Mouse (Mus musculus): ENCODE results near the gene Armc9. TPM values are rescaled to one million over a fixed set of nuclear protein-coding genes. Genes with fewer than 3 reads are reported as not detected.

Gene Armc9
- polyA plus RNA-seq, 1 experiment from 2014 or later: 38.7 TPM

- no peak for DNase-seq (ENCODE audit: extremely low spot score, low spot score)
- no peaks in the 10 kb centered on the region for H3K9me3 ChIP-seq
- 0 out of 2 replicates have a peak, but pooled peaks cover 2% of the 10 kb centered on the region for H3K36me3 ChIP-seq (replicated peaks)
- 93% methylated on average over 9 of the region's 9 CpGs for WGBS
- no peak overlapping the region for H3K4me3 ChIP-seq
- H3K4me1 ChIP-seq: no peaks in the 10 kb centered on the region
- H3K27me3 ChIP-seq (ENCODE audit: poor library complexity, severe bottlenecking): no peaks in the 10 kb centered on the region
- no peak overlapping the region for H3K27ac ChIP-seq
Observed at GRCm38 (mm10) chr1:86148161-86148560, 6.4 kb upstream of the Armc9 start.

GRCm38 (mm10) chr1:86150929-86151328 lies 3.7 kb upstream of the Armc9 start:
- no peak overlapping the region for H3K27ac ChIP-seq
- peaks cover 17% of the 10 kb centered on the region for H3K4me1 ChIP-seq
- no peak overlapping the region for H3K4me3 ChIP-seq
- no peaks in the 10 kb centered on the region for H3K36me3 ChIP-seq (replicated peaks)
- no peaks in the 10 kb centered on the region for H3K27me3 ChIP-seq (ENCODE audit: poor library complexity, severe bottlenecking)
- no peaks in the 10 kb centered on the region for H3K9me3 ChIP-seq
- no peak for DNase-seq (ENCODE audit: extremely low spot score, low spot score)
- 87% methylated on average over 6 of the region's 6 CpGs for WGBS

DNA sequence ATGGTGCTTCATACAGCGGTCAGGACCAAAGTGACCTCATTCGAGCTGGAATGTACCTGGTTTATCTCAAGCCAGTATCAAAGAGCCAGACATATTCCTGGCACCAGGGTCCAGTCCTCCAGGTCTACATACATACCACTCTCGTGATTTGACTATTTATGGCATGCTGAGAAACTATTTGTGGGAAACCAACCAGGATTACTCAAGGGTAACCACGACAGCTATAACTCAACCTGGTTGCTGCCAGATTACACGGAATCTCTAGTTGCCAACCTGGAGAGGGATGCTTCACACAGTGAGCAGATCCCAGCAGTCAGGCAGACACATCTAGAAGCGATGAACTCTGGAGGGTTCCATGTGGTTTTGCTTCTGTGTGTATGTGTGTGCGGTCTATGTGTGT lies 3.2 kb upstream of the Armc9 start:
- Histone ChIP-seq H3K36me3 (replicated peaks) (no peaks in the 10 kb centered on the region), H3K4me3 (no peak overlapping the region), H3K27ac (no peak overlapping the region), H3K4me1 (peaks cover 22% of the 10 kb centered on the region), H3K27me3 (ENCODE audit: poor library complexity, severe bottlenecking) (no peaks in the 10 kb centered on the region), H3K9me3 (no peaks in the 10 kb centered on the region)
- WGBS: 87% methylated on average over 7 of the region's 7 CpGs
- DNase-seq (ENCODE audit: extremely low spot score, low spot score): no peak

- no peaks in the 10 kb centered on the region for H3K9me3 ChIP-seq
- no peak overlapping the region for H3K4me3 ChIP-seq
- H3K27ac ChIP-seq: no peak overlapping the region
- peaks cover 22% of the 10 kb centered on the region for H3K4me1 ChIP-seq
- no peak for DNase-seq (ENCODE audit: extremely low spot score, low spot score)
- 74% methylated on average over 1 of the region's 1 CpGs for WGBS
- peaks cover 6% of the 10 kb centered on the region for H3K36me3 ChIP-seq (replicated peaks)
- no peaks in the 10 kb centered on the region for H3K27me3 ChIP-seq (ENCODE audit: poor library complexity, severe bottlenecking)
Observed at GRCm38 (mm10) chr1:86152618-86153017, 2.0 kb upstream of the Armc9 start.

- no peak for DNase-seq (ENCODE audit: extremely low spot score, low spot score)
- Histone ChIP-seq H3K4me1 (peaks cover 22% of the 10 kb centered on the region), H3K27ac (peak overlapping the region; percentile 85), H3K4me3 (peak overlapping the region; percentile 88), H3K36me3 (replicated peaks) (peaks cover 17% of the 10 kb centered on the region), H3K9me3 (no peaks in the 10 kb centered on the region), H3K27me3 (ENCODE audit: poor library complexity, severe bottlenecking) (no peaks in the 10 kb centered on the region)
- WGBS: 2% methylated on average over 18 of the region's 18 CpGs
Observed at GRCm38 (mm10) chr1:86154824-86155164, 214 bp downstream of the Armc9 start.

GRCm38 (mm10) chr1:86156075-86156474 lies 1.5 kb downstream of the Armc9 start:
- Histone ChIP-seq H3K4me1 (peaks cover 22% of the 10 kb centered on the region), H3K4me3 (0 out of 2 replicates have a peak overlapping the region, but pooled peaks have one; percentile 88), H3K27ac (no peak overlapping the region), H3K27me3 (ENCODE audit: poor library complexity, severe bottlenecking) (no peaks in the 10 kb centered on the region), H3K36me3 (replicated peaks) (peaks cover 30% of the 10 kb centered on the region), H3K9me3 (no peaks in the 10 kb centered on the region)
- no peak for DNase-seq (ENCODE audit: extremely low spot score, low spot score)
- WGBS: 88% methylated on average over 3 of the region's 3 CpGs

DNA sequence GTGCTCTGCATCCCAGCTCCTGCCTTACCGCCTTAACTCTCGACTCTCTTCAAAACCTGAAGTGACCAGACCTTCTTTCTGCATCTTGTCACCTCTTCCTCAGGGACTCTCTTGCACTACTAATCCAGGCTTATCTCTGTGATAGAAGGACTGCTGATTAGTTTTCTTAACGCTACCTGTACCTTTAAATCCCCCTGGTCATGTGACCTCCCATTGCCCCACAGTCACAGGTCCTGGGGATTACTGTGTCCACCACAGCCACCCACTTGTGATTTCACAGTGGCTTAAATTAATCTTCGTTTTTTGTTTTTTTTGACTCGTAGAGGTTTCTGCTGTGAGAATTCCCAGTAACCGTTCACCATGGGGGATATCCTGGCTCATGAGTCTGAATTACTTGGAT lies 2.0 kb downstream of the Armc9 start:
- whole genome bisulfite sequencing: 87% methylated on average over 6 of the region's 6 CpGs
- Histone ChIP-seq H3K36me3 (replicated peaks) (peaks cover 35% of the 10 kb centered on the region), H3K9me3 (no peaks in the 10 kb centered on the region), H3K27me3 (ENCODE audit: poor library complexity, severe bottlenecking) (no peaks in the 10 kb centered on the region), H3K4me3 (no peak overlapping the region), H3K4me1 (peaks cover 22% of the 10 kb centered on the region), H3K27ac (no peak overlapping the region)
- no peak for DNase-seq (ENCODE audit: extremely low spot score, low spot score)

DNA sequence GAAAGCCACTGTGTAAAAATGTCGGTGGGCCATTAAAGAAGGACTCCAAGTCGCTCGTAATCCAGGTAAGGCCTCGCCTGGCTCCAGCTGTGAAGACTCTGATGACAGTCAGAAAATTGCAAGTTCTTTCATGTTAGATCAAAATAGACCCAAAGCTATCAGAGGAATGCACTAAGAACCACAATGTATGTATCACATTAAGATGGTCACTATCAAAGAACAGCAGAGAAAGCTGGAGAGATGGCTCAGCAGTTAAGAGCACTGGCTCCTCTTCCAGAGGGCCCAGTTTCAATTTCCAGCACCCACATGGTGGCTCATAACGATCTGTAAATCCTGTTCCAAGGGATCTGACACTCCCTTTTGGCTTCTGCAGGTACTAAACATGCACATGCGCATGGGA lies 5.5 kb downstream of the Armc9 start:
- Histone ChIP-seq H3K9me3 (no peaks in the 10 kb centered on the region), H3K36me3 (replicated peaks) (peaks cover 67% of the 10 kb centered on the region), H3K4me1 (peaks cover 14% of the 10 kb centered on the region), H3K27ac (no peak overlapping the region), H3K27me3 (ENCODE audit: poor library complexity, severe bottlenecking) (no peaks in the 10 kb centered on the region), H3K4me3 (no peak overlapping the region)
- DNase-seq (ENCODE audit: extremely low spot score, low spot score): no peak
- WGBS: 93% methylated on average over 6 of the region's 6 CpGs

DNA sequence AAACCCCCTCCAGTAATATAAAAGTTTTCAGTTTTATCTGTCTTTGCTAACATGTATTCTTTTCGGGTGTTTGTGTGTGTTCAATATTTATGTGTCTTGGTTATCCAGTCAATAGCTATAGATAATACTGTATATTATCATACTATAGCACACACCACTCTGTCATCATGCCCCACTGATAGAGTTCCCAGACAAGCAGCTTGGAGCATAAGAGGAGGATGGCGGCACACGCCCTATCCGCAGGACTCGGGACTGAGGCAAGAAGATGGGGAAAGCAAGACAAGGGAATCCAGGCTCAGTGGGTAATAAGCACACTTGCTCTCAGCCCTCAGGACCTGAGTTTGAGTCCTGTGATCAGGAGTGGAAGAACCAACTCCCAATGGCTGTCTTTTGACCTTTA lies 5.9 kb downstream of the Armc9 start:
- Histone ChIP-seq H3K27ac (no peak overlapping the region), H3K9me3 (no peaks in the 10 kb centered on the region), H3K27me3 (ENCODE audit: poor library complexity, severe bottlenecking) (no peaks in the 10 kb centered on the region), H3K36me3 (replicated peaks) (peaks cover 72% of the 10 kb centered on the region), H3K4me1 (peaks cover 10% of the 10 kb centered on the region), H3K4me3 (no peak overlapping the region)
- DNase-seq (ENCODE audit: extremely low spot score, low spot score): no peak
- 98% methylated on average over 5 of the region's 5 CpGs for WGBS

DNA sequence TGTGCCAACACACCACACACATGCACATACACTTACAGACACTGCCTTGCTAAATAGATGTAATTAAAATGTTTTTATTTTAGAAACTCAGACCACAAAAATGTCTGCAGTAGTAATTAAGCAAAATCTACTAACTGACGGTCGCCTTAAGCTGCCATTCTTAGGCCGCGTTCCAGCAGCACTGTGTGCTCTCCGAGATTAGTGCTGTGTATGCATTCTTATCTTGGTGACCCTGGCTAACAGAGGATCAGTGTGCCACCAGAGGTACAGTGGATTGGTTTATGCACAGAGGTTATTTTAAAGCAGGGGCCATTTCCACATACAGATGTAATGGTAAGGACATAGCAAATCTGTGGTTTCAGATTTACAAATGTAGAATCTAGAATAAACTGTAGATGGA lies 6.5 kb downstream of the Armc9 start:
- peaks cover 76% of the 10 kb centered on the region for H3K36me3 ChIP-seq (replicated peaks)
- WGBS: 93% methylated on average over 5 of the region's 5 CpGs
- no peak overlapping the region for H3K27ac ChIP-seq
- no peaks in the 10 kb centered on the region for H3K27me3 ChIP-seq (ENCODE audit: poor library complexity, severe bottlenecking)
- no peaks in the 10 kb centered on the region for H3K9me3 ChIP-seq
- H3K4me3 ChIP-seq: no peak overlapping the region
- DNase-seq (ENCODE audit: extremely low spot score, low spot score): no peak
- H3K4me1 ChIP-seq: peaks cover 4% of the 10 kb centered on the region; the same call in 1 of the 2 replicates

GRCm38 (mm10) chr1:86174602-86175001 lies 20.0 kb downstream of the Armc9 start:
- Histone ChIP-seq H3K27me3 (ENCODE audit: poor library complexity, severe bottlenecking) (no peaks in the 10 kb centered on the region), H3K9me3 (no peaks in the 10 kb centered on the region), H3K27ac (no peak overlapping the region), H3K4me3 (no peak overlapping the region), H3K36me3 (replicated peaks) (peaks cover 91% of the 10 kb centered on the region), H3K4me1 (no peaks in the 10 kb centered on the region)
- WGBS: 92% methylated on average over 5 of the region's 5 CpGs
- DNase-seq (ENCODE audit: extremely low spot score, low spot score): no peak

DNA sequence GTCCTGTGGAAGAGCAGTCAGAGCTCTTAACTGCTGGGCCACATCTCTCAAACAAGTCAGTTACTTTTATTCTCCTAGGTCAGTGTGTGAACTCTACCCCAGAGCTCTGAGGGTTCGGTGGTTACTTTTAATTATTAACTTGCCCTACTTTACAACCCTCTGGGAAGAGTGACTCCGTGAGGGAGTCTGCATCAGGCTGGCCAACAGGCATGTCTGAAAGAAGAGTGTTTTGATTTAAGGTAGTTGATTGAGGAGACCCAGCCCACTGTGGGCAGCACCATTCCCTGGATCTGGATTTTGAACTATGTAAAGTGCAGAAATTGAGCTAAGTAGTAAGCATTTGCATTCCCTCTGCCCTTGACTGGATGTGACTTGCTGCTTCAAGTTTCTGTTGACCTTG lies 21.5 kb downstream of the Armc9 start:
- H3K27me3 ChIP-seq (ENCODE audit: poor library complexity, severe bottlenecking): no peaks in the 10 kb centered on the region
- WGBS: 89% methylated on average over 2 of the region's 2 CpGs
- no peaks in the 10 kb centered on the region for H3K4me1 ChIP-seq
- no peaks in the 10 kb centered on the region for H3K9me3 ChIP-seq
- H3K36me3 ChIP-seq (replicated peaks): peaks cover 83% of the 10 kb centered on the region
- no peak overlapping the region for H3K27ac ChIP-seq
- H3K4me3 ChIP-seq: no peak overlapping the region
- no peak for DNase-seq (ENCODE audit: extremely low spot score, low spot score)

DNA sequence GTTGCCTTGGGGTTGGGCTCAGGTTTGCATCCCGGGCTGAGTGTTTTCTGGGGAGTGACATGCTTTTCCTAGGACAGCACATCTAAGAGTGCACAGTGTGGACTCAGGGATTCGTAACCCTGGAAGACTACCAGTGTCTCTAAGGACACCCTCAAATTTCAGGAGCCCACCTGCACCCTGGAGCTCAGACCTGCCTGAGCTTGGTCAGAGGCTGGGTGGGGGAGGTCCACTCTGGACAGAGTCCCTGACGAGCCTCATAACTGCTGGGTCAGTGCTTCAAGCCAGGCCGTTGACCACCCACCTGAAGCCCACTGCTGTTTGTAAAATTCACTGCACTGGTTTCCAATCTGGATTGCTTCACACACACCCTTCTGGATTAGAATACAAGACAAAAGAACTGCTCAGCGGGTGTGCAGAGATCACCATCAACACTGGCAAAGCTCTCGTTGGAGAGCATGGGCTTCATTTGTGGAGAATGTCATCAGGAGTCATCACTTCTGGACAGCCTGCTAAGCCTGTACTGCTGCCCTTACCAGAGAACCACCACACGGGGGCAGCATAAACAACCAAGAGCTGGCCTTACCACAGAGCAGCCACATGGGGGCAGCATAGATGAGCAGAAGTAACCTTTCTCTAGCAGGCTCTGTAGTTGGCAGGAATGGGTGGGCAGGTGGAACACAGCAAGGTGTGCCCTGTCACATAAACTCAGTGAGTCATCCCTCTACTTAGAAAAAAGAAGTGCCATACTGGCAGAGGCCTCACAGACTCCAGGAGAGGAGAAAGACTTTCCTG lies 24.1 kb downstream of the Armc9 start:
- H3K36me3 ChIP-seq (replicated peaks): peaks cover 69% of the 10 kb centered on the region
- no peaks in the 10 kb centered on the region for H3K27me3 ChIP-seq (ENCODE audit: poor library complexity, severe bottlenecking)
- no peak overlapping the region for H3K27ac ChIP-seq
- peak; percentile 79 for DNase-seq (ENCODE audit: extremely low spot score, low spot score)
- H3K4me1 ChIP-seq: no peaks in the 10 kb centered on the region
- WGBS: 49% methylated on average over 7 of the region's 7 CpGs
- no peaks in the 10 kb centered on the region for H3K9me3 ChIP-seq
- H3K4me3 ChIP-seq: no peak overlapping the region
